Mouse (Mus musculus): ENCODE measurements at regions not wholly inside any gene's neighbourhood (a gene's known extent, or its start where the extent isn't known, plus 50 kb on each side); places are given as distances from the start of the nearest gene placed in this dataset.

DNA sequence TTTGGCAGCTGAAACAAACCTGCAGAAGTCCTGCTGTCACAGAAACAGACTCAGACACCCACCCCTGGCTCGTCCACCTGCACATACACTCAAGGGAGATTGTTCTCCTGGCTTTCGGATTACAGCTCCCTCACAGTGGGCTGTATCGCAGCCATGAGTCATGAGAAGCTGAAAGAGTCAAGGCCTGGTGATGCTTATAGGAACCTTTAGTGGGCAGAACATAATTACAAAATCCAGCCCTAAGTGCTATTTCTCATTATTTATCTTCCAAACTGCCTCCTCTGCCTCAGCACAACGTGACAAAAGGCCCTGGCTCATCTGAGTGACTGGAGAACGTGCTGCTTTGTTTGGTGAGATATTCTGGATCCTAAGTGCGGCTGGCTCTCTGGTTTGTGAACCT lies 155.8 kb upstream of the Rnd3 start:
- TF ChIP-seq GATA1 (IDR thresholded peaks at IDR 0.05; ENCODE audit: borderline replicate concordance, low read length), result no peak
- no peak for TF ChIP-seq FLI1 (IDR thresholded peaks at IDR 0.05; ENCODE audit: low read length)

Data from megakaryocyte, embryonic 14.5 days (primary cell).